Mouse (Mus musculus) spleen, embryonic (tissue): ENCODE measurements at regions not wholly inside any gene's neighbourhood (a gene's known extent, or its start where the extent isn't known, plus 50 kb on each side); places are given as distances from the start of the nearest gene placed in this dataset.

Experiments
- CTCF ChIA-PET: fragments of 350-600 bp; sonication (Branson Sonifier 250); formaldehyde crosslinking; loops from one replicate; lab custom pipeline; 2022; lab: Charles Lee

DNA sequence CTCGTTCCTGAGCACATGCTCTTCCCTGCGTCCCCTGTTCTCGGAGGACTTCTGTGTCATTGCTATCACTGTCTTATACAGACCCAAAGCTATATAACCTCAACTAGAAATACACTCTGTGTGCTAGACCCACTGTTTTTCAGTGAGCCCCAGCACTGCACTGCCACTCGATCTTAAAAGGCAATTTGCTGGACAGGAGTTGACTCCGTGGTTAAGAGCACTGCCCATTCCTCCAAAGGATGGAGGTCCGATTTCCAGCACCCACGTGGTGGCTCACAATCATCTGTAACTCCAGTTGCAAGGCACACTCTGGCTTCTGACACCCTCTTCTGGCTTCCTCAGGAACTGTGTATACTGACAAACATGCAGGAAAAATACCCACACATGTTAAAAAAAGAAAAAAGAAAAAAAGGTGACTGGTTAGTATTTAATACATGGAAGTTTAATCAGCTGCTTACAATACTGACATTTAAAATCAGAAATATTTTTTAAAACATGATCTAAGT, 188.3 kb upstream of the Mkln1 start:
- CTCF ChIA-PET: interaction anchor here (0.6 kb wide), 1 partner anchor 347 kb away, joined by 3 read pairs; no protein-coding TSS in a partner anchor

DNA sequence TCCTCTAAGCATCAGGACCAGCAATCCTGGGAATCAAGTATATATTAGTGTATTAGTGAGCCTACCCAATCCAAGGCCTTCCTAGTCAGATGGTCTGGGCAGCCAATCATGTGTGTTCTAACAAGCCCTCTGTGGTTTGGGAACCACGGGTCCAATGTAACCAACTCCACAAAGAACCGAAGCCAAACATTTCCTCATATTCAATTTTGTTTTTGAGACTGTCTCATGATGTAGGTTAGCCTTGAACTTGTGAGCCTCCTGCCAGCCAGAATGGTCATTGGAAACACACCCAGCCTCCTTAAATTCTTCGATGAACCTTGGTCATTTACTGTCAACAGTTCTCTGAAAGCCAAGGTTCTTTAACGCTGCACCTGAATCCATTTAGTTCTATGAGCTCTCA, 187.4 kb upstream of the Mkln1 start:
- CTCF ChIA-PET: interaction anchor here (0.6 kb wide), 1 partner anchor 250 kb away, joined by 3 read pairs; no protein-coding TSS in a partner anchor

DNA sequence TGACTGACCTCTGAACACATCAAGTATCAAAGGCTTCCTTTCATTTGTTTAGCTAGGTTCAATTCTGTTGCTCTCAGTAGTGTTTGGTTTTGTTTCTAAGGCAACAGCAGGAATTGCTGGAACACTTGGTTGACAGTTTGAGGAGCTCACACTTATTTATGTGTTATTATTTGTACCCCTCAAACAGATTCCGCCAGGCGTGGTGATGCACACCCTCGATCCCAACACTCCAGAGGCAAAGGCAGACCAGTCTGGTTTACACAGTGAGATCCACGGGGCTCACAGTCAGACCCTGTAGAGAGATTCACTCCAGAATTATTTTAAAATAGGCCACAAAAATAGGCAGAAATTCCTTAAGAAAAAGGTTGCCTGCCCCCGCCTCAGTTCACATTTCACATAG, 186.9 kb upstream of the Mkln1 start:
- CTCF ChIA-PET: no interaction called here

DNA sequence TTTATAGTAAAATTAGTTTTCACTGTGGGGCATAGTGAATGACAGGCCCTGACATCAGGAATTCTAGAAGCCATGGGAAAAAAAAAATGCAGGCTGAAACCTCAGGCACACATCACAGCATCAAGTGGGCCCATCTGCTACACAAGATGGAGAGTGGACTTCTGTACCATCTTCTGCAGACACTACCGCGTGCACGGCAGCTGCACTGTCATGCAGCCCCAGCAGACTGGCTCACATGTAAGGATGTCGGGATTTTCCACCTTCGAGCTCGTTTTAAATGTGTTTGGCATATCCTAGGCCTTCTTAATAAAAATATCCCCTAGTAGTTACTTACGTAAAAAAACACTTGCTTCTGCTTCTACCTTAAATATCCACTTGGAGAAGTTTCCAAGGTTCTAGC, 186.5 kb upstream of the Mkln1 start:
- CTCF ChIA-PET: interaction anchor here (0.6 kb wide), 1 partner anchor 16 kb away, joined by 5 read pairs; no protein-coding TSS in a partner anchor

DNA sequence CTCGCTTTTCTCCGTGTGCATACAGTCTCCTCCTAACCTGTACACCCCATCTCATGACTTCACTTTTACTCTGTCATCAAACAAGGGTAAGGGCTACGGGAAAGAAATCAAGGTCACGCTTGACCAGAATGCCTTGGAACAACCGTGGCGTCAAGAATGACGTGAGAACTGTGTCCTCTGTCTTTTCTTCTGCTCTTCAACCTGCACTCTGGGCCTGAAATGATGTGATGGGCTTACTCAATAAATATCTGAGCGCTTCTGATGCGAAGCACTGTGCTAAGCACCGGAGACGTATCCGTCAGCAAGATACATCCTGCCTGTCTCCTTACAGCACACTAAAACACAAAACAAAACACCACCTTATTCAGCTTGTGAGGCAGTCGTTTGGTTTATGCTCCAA, 185.8 kb upstream of the Mkln1 start:
- CTCF ChIA-PET: interaction anchor here (0.6 kb wide), 1 partner anchor 15 kb away, joined by 5 read pairs; no protein-coding TSS in a partner anchor

DNA sequence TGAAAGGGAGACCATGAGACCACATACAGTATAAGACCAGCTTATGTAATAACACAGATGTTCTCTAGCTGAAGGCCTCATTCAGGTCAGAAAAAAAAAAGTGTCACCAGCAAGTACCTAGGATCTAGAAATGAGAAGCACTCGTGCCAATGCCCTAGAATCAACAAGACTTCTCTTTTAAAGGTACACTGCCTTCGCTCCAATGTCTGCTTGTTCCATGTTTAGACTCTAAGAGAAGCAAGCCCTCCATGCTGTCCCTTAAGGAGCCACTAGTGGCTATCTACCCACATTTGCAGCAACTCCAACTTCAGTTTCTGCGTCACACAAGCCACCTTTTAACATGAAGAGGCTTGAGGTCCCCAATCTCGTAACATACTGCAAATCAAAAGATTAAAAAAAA, 185.4 kb upstream of the Mkln1 start:
- CTCF ChIA-PET: interaction anchor here (0.6 to 0.8 kb wide), 3 partner anchors 79 to 1937 kb away, joined by 3 to 16 read pairs (median 6); no protein-coding TSS in a partner anchor

DNA sequence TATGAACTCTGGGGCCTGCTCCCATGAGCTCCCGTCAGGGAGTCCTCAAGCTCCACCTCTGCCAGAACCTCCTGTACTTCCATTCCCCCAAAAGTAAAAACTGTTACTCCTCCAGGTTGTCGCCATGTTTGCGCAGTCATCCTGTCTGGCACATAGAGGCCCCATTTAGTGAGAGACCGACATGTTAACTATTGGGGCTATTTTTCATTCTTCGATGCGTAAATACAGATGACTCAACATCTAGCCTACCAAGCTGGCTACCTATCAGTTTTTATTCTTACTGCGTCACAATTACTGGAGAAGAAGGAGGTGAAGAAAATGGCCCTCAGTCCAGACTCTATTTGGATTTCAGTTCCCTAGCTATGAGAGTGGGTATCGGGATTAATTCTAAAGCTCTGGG, 182.9 kb upstream of the Mkln1 start:
- CTCF ChIA-PET: interaction anchor here (0.5 to 1.0 kb wide), 10 partner anchors 9 to 1792 kb away, joined by 3 to 17 read pairs (median 4); no protein-coding TSS in a partner anchor

DNA sequence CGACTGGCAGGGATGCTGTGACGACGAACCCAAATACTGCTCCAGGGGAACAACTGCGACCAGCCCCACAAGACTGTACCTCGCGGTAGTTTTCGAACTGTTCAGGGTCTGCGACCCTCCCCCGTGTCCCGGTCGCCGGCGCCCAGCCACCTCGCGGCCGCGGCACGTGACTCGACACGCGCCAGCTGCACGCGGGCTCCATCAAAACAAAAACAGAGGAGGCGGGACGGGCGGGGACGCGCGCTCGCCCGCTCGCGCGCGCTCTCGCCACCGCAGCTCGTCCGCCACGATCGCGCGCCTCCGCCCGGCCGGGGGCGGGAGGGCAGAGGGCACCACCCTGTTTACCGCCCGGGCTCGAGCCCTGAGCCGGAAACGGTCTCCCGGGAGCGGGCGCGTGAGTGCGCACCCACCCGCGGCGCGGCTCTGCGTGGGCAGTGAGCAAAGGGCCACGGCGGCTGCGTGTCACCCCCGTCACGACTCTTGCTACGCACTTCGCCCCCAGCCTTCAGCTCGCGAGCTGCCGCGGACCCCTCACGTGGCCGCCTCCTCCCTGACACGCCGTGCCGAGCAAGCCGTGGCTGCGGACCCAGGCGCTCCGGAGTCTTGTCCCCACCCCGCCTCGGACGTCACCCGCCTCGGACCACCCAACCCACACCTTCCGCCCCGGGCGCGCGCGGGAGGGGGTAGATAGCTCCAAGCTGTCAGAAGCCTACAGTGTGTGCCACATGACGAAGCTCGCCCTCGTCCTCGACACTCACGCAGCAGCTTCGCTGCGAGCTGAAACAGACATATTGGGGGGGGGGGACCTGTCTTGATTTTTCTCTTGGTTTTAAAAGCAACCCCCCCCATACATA, 182.1 kb upstream of the Mkln1 start:
- CTCF ChIA-PET: interaction anchor here (0.6 to 1.0 kb wide), 6 partner anchors 12 to 1779 kb away, joined by 3 to 17 read pairs (median 4); no protein-coding TSS in a partner anchor

DNA sequence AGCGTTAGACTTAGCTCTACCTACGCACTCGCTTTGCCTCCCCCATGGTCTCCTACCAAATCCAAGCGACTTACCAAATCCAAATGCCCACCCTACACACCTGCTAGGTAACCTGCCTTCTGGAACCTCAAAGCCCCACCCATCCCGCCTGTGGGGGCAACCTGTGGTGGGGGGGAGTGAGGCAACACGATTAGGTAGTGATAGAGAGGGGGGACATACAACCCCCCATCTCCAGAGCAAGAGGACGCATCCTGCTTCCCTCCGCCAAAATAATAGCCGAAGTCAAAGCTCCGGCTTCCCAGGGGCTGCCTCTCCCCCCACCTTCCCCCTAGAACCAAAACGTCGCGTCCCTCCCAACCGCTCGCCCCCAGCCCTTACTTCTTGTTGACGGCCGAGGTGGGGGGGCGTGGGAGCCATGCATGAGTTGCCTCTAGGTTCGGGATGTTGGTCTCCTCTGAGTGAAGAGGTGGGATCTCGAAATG, 181.4 kb upstream of the Mkln1 start:
- CTCF ChIA-PET: interaction anchor here (0.6 to 0.7 kb wide), 2 partner anchors 62 to 929 kb away, joined by 4 read pairs; no protein-coding TSS in a partner anchor

DNA sequence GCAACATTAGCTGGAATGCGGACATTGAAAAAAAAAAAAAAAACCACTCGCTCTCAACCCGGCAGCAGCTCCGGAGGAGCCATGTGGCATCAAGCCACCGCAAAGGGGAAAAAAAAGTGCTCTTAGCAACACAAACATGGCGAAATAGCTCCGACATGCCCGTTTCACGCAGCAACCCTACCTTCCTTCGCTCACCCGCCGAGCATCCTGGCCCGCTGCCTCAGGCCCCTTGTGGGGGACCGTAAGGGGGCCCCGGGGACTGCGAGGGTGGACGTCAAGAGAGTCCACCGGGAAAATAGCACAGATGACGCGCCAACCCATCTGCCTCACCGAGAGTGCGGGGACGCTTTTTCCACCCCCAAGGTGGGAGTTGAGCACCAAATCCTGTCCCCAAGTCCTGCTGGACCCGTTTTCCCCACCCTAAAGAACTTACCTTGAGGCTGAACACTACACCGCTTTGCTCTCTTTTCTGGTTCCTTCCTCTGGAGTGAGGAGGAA, 180.8 kb upstream of the Mkln1 start:
- CTCF ChIA-PET: interaction anchor here (0.7 kb wide), 1 partner anchor 8 kb away, joined by 3 read pairs; no protein-coding TSS in a partner anchor

DNA sequence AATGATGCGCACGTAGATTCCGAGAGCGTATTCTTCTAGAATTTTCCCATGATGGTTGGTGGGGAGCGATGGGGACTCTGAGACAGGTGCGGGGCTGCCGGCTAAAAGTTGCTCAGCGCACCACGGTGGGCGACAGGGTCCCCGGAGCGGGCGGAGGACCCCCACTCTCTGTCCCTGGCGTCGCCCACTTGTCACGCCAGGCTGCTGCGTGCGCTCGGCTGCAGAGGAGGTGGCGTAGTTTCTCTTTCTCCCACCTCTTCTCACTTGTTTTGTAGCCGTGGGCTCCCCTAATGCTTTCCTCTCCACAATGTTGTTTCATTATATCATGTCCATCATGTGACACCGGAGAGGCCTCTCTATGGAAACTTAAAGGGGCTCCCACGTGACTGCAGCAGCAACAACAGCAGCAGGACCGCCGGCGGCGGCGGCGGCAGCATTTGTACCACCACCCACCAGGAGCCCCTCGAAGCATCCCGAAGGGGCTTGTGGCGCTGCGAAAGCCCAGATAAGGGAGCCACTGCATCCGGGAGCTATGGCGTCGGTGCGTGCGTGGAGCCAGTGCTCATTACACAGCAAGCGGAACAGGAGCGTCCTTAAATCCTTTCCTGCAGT, 180.3 kb upstream of the Mkln1 start:
- CTCF ChIA-PET: interaction anchor here (0.7 kb wide), 1 partner anchor 9 kb away, joined by 3 read pairs; no protein-coding TSS in a partner anchor

DNA sequence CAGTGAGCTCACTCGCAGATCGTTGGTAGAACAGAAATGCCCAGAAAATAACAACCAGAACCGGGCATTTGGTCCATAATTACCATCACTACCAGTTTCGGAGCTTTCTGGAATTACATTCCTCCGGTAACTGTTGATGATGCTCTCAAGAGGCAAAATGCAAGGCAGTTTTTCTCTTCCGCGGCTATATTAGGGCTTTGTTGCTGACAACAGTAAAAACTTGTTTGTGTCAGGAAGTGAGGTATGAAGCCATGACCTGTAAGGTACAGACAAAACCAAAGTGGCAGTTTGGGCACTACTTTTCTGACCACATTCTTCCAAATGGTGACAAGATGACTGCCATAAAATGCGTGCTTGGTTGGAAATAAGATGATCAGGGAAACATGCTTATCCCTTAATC, 179.7 kb upstream of the Mkln1 start:
- CTCF ChIA-PET: no interaction called here

DNA sequence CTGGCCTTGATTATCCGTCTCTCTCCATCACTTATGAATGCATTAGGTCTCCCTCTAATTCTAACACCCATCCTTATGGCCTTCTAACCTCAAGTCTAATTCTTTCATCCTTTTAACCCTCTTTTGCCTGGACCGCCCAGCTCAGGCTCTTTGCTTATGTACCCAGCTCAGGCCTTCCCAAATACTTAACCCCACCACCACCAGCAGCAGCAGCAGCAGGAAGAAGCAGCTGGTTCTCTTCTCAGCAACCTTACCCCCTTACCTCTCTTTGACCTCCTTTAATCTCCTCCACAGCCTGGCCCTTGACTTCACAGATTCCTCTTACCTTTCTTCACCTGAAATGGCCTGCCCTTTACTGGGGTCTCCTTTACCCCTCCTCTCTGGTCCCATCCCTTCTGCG, 178.8 kb upstream of the Mkln1 start:
- CTCF ChIA-PET: no interaction called here

DNA sequence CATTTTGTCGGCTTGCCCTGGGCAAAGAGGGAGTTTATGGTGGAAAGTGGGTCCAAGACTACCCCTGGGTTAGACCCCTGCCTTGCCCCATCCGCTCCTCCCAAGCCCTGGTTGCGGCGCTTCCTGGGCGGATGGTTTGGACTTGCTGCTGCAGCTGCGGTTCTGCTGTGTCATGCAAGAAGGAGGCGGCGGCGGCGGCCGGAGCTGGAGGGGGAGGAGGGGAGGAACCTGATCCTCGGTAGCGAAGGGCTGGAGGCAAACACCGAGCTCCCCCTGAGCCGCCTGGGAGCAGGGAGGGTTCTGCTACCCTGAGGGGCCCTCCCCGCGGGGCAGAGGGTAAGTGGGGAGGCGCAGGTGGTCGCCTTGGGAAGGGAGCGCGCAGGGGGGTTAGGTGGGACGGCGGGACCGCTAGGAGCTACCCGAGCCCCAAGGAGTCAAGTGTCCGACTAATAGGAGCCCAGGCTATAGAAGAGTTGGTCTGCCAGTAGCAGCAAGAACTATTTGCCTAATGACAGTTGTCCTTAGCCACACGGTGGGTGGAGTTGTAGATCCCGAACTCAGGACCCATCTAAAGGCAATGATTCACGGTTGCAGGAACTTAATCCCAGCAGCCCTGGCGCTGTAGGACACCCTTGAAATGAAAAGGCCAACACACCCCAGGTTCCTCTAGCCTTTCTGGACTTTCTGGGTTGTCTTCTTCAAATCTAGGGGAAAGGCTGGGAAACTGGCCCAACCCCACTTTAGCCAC, 178.2 kb upstream of the Mkln1 start:
- CTCF ChIA-PET: no interaction called here

DNA sequence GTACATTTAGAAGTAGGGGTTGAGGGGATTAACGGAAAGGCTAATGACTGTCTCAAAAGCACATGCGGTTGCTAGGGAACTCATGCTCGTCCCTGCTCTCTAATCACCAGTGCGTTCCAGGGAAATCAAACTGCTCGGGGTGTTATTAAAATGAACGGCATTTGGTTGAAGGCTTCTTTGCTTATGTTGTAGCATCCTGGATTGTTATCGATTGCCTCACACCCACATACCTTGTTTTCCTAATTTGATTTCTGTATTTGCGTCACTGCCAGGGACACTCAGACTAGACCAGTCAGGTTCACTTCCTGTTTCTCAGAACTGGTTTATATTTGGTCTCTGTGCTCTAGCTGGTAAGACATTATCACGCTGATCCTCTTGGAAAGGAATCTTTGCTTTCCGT, 177.0 kb upstream of the Mkln1 start:
- CTCF ChIA-PET: no interaction called here

DNA sequence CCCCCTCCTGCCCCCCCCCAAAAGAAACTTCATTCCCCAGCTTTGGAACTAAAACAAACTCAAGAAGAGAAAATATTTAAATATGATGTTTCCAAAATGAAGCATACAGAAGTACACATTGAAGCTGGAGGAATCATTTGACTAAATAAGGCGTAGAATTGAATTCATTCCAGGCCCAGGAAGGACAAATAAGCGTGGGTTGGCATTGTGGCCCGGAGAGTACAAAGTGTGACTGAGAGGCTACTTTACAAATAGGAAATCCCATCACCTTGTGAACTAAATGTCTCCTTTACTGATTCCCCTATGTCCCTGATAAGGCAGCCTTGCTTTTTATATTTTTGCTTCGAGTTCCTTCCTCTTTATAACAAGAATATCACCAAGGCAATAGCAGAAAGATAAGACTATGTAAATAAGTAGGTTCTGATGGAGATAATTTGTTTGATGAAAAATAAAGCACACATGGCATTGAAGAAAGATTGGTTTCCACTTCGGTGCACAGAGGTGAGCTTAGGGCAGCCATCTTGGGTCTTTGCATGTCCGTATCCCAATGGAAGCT, 176.4 kb upstream of the Mkln1 start:
- CTCF ChIA-PET: no interaction called here

DNA sequence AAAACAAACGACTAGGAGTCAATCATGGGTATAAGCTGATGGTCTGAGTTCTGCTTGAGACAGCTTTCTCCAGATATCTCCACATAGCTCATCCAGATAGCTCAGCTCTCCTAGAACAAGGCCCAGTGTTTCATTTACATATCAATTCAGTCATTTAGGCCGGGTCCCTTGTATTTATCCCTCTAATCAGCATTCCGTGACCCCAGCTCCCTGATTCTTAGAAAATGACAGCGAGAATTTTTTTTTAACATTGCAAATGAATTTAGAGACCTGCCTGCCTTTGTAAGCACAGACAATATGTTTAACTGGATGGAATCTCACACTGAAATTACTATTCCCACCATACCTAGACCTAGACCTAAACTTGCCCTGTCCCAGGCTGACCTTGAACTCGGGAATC, 171.1 kb upstream of the Mkln1 start:
- CTCF ChIA-PET: interaction anchor here (1.1 kb wide), 1 partner anchor 12 kb away, joined by 3 read pairs; no protein-coding TSS in a partner anchor

DNA sequence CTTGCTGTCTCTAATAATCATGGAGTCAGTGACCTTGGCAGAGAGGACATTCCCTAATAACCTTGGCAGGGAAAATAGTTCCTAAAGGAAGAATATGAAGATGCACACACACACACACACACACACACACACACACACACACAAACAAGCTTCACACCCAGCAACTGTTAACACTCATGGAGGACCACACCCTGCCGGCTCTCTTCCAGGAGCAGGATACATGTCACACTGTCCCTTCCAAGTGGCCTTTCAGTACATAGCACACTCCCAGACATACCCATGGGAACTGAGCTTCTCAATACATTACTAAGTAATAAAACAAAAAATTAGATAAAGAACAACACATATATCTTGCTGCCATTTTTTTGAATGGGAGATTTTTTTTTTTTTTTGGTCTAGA, 170.5 kb upstream of the Mkln1 start:
- CTCF ChIA-PET: interaction anchor here (0.7 to 1.1 kb wide), 3 partner anchors 12 to 45 kb away, joined by 3 to 6 read pairs (median 5); no protein-coding TSS in a partner anchor

DNA sequence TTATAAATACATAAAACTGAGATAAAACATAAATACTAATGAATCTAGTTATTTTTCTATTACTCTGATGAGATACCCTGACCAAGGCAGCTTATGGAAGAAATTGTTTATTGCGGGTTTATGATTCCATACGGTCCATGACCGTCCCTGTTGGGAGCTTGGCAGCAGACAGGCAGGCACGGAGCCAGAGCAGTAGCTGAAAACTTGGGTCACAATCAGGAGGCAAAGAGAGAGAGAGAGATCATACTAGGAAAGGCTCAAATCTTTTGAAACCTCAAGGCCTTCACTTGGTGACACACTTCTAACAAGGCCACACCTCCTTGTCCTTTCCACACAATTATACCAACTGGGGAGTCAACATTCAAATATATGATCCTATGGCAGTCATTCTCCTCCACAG, 166.7 kb upstream of the Mkln1 start:
- CTCF ChIA-PET: no interaction called here

DNA sequence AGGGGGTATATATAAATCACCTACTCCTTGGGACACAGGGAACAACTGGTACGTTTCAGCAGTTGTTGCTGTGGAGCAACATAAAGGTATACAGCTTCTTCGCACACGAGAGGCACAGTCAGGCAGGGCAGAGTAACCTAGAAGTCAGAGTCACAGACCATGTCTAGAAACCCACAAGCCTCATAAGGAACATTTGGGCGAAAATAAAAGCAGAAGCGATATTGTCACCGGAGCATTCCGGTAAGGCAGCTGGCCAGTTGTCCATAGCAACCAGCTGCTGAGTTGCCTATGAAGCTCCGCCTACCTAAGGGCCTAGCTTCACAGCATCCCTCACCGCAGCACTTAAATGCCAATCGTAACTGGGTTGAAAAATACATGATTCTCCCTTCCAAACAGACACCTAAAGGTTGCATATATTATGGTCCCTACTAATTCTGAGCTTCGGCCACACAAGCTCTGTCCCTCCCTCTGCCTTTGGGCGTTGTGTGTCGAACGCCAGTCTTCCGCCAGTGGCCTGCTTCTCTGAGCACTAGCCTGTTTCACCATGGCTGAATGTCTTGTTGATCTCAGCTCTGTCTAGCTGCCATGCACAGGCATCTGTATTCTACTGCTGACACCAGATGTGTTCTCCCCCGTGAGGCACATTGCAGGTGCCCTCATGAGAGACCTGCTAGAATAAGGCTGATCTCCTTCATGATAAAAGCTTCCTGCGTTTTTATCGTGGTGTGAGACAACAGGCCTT, 165.1 kb upstream of the Mkln1 start:
- CTCF ChIA-PET: interaction anchor here (0.6 kb wide), 1 partner anchor 102 kb away, joined by 3 read pairs; no protein-coding TSS in a partner anchor
